Mouse (Mus musculus): ENCODE data around the gene Mustn1. TPM values are rescaled to one million over a fixed set of nuclear protein-coding genes. Genes with fewer than 3 reads are reported as not detected.

Gene Mustn1
- total and polyA plus RNA-seq, 3 experiments, result 0.08 to 0.22 TPM; not detected in 1

- no peak for TF ChIP-seq JUND (IDR thresholded peaks at IDR 0.05; ENCODE audit: low read depth, low read length)
Measured at GRCm38 (mm10) chr14:30870206-30871147, 8.5 kb upstream of the Mustn1 start (continued).

DNA sequence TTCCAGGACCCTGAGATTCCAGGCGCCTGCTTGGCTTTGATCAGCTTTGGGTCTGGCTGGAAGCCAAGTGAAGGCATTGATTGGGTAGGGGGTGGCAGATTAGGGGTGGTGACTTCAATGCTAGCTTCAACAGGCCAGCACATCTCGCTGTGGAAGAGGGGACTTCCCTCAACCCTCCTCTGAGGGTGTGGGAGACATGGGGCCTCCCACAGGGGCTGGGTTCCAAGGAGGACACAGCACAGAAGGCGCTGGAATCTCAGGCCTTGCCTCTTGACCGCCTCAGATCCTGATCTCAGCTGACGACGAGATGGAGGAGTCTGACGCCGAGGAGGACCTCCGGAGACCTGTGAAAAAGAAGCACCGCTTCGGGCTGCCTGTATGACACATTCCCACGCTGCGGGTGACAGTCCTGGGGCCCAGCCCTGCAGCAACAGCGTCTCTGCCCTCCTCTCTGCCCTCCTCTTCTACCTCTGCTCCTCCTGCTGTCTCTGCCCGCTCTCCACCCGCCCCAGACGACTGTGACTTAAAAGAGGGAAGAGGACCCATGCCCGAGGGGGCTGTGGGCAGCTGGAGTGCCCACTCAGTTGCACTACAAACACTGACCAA, 4.8 kb upstream of the Mustn1 start:
- no peak for TF ChIP-seq TCF12 (IDR thresholded peaks at IDR 0.05; ENCODE audit: low read depth, low read length)
- no peak for TF ChIP-seq E2F4 (IDR thresholded peaks at IDR 0.05; ENCODE audit: borderline replicate concordance, low read depth, low read length)
- no peak for TF ChIP-seq KAT2A (conservative IDR thresholded peaks at IDR 0.05; ENCODE audit: low read depth, low read length)
- TF ChIP-seq ZC3H11A (IDR thresholded peaks at IDR 0.05; ENCODE audit: low read depth, low read length), result no peak
- no peak for TF ChIP-seq SIN3A (IDR thresholded peaks at IDR 0.05; ENCODE audit: low read length)
- no peak for TF ChIP-seq GABPA (IDR thresholded peaks at IDR 0.05; ENCODE audit: low read depth, low read length)
- no peak for TF ChIP-seq NRF1 (IDR thresholded peaks at IDR 0.05; ENCODE audit: insufficient read depth, low read depth, low read length, poor library complexity, severe bottlenecking)
- no peak for TF ChIP-seq JUND (IDR thresholded peaks at IDR 0.05; ENCODE audit: low read depth, low read length)
- no peak for TF ChIP-seq USF1 (IDR thresholded peaks at IDR 0.05; ENCODE audit: low read depth, low read length)
- TF ChIP-seq POLR2AphosphoS5 (IDR thresholded peaks at IDR 0.05; ENCODE audit: borderline replicate concordance, low read depth, low read length), result no peak
- no peak for TF ChIP-seq HCFC1 (IDR thresholded peaks at IDR 0.05; ENCODE audit: low read depth, low read length)
- no peak for TF ChIP-seq MXI1 (IDR thresholded peaks at IDR 0.05; ENCODE audit: low read depth, low read length)
- no peak for TF ChIP-seq MAZ (IDR thresholded peaks at IDR 0.05; ENCODE audit: low read depth, low read length)
- no peak for TF ChIP-seq GATA1 (IDR thresholded peaks at IDR 0.05; ENCODE audit: low read depth, low read length)
- Histone ChIP-seq H3K36me3 (ENCODE audit: control insufficient read depth in 1 of 2, insufficient read depth in 2 of 2, low read length in 2 of 2) (no peaks in the 10 kb centered on the region; a peak in 1 of 4 replicates), H3K27me3 (ENCODE audit: control insufficient read depth in 1 of 2, insufficient read depth in 2 of 2, low read length in 2 of 2) (no peaks in the 10 kb centered on the region), H3K27ac (ENCODE audit: control insufficient read depth, low read depth, low read length) (no peak overlapping the region), H3K9ac (ENCODE audit: control insufficient read depth, low read depth, low read length, poor library complexity, severe bottlenecking) (no peak overlapping the region), H3K4me1 (ENCODE audit: control insufficient read depth in 1 of 2, insufficient read depth in 2 of 2, low read length in 2 of 2) (no peaks in the 10 kb centered on the region; a peak in 2 of 4 replicates), H3K4me3 (ENCODE audit: control insufficient read depth in 1 of 2, insufficient read depth in 1 of 2, low read depth in 2 of 2, low read length in 2 of 2) (no peak overlapping the region), H3K79me2 (ENCODE audit: control insufficient read depth, insufficient read depth, low read length, poor library complexity) (no peaks in the 10 kb centered on the region), H3K9me3 (replicated peaks; ENCODE audit: insufficient read depth, low read length) (no peaks in the 10 kb centered on the region)
- no peak for DNase-seq (ENCODE audit: low read depth, low spot score)

All from MEL (cell line).